Mouse (Mus musculus) 3134 (cell line): ENCODE data around the gene Nenf.
A peak's percentile ranks its signal among the peaks of the same experiment; 100 is the strongest.

ENCODE experiments used
- DNase-seq: peaks from one replicate; pipeline ENCODE4 v3.0.0-alpha.2; 2011; ENCODE audit warnings: low spot score; ENCODE audit not compliant: insufficient read length; ENCODE audit errors: extremely low read depth

Nenf gene

GRCm38 (mm10) chr1:191317591-191318196 is at the start of gene Nenf:
TSS of gene Nenf (minus strand) at chr1:191318194.
- DNase-seq = peak; percentile 88

- no peak for DNase-seq
Observed at GRCm38 (mm10) chr1:191364477-191364876, 46.5 kb upstream of the Nenf start.

GRCm38 (mm10) chr1:191362412-191362811 is 44.4 kb upstream of the Nenf start:
- DNase-seq = no peak

GRCm38 (mm10) chr1:191359478-191359877 is 41.5 kb upstream of the Nenf start:
- no peak for DNase-seq

GRCm38 (mm10) chr1:191356936-191357335 is 38.9 kb upstream of the Nenf start:
- no peak for DNase-seq

- no peak for DNase-seq
Observed at GRCm38 (mm10) chr1:191353836-191354235, 35.8 kb upstream of the Nenf start.

- DNase-seq = no peak
Observed at GRCm38 (mm10) chr1:191352786-191353488, 34.9 kb upstream of the Nenf start.

GRCm38 (mm10) chr1:191350355-191350754 is 32.4 kb upstream of the Nenf start:
- DNase-seq = no peak

GRCm38 (mm10) chr1:191349486-191350037 is 31.6 kb upstream of the Nenf start:
- DNase-seq = no peak

- DNase-seq = no peak
Observed at GRCm38 (mm10) chr1:191348996-191349395, 31.0 kb upstream of the Nenf start.

- DNase-seq = no peak
Observed at GRCm38 (mm10) chr1:191348592-191348991, 30.6 kb upstream of the Nenf start.

- DNase-seq = no peak
Observed at GRCm38 (mm10) chr1:191347602-191348001, 29.6 kb upstream of the Nenf start.

- DNase-seq = no peak
Observed at GRCm38 (mm10) chr1:191340530-191340929, 22.5 kb upstream of the Nenf start.

- DNase-seq = no peak
Observed at GRCm38 (mm10) chr1:191339876-191340275, 21.9 kb upstream of the Nenf start.

GRCm38 (mm10) chr1:191334500-191334899 is 16.5 kb upstream of the Nenf start:
- no peak for DNase-seq

- DNase-seq = no peak
Observed at GRCm38 (mm10) chr1:191330356-191330755, 12.4 kb upstream of the Nenf start.

- no peak for DNase-seq
Observed at GRCm38 (mm10) chr1:191328019-191328441, 10.0 kb upstream of the Nenf start.

GRCm38 (mm10) chr1:191327258-191327657 is 9.3 kb upstream of the Nenf start:
- no peak for DNase-seq

GRCm38 (mm10) chr1:191326233-191326882 is 8.4 kb upstream of the Nenf start:
- DNase-seq = no peak

- DNase-seq = peak; percentile 97
Observed at GRCm38 (mm10) chr1:191325726-191326232, 7.8 kb upstream of the Nenf start, which contains the start of gene Tmem206. TSS of gene Tmem206 (plus strand) at chr1:191325912.
